In genomic region chr13:88822332-88822895, GRCm38 (mm10) we compare ENCODE assay signal across 7 mouse cellular contexts. TPM values are rescaled to one million over a fixed set of nuclear protein-coding genes. Genes with fewer than 3 reads are reported as not detected.
DNase-seq lines count a peak whose midpoint lies in the region; TF ChIP-seq lines count a peak whose summit lies in the region.

No protein-coding gene starts in this region.

- H3K36me3 ChIP-seq in forebrain, embryonic 10.5 days (replicated peaks), result no peaks in the 10 kb centered on the region
- no peaks in the 10 kb centered on the region for H3K36me3 ChIP-seq in limb, embryonic 10.5 days

- WGBS in lung, adult 2 months, result 19% methylated on average over 10 of the region's 10 CpGs
- WGBS in forebrain, embryonic 10.5 days, result under 1% methylated on average over 10 of the region's 10 CpGs
- WGBS in limb, embryonic 10.5 days, result 4% methylated on average over 10 of the region's 10 CpGs

- peak overlapping the region; percentile 82 for H3K4me3 ChIP-seq in lung, adult 2 months (replicated peaks; ENCODE audit: extremely low read depth, low read depth, low read length)
- peak overlapping the region; percentile 77 for H3K4me3 ChIP-seq in forebrain, embryonic 10.5 days
- peak overlapping the region; percentile 73 for H3K4me3 ChIP-seq in limb, embryonic 10.5 days

- DNase-seq in lung, adult 2 months, result no peak
- no peak for DNase-seq in lung, postnatal 25 days (ENCODE audit: low spot score)
- DNase-seq in forebrain, embryonic 10.5 days (ENCODE audit: extremely low spot score, low spot score), result peak; percentile 19
- DNase-seq in limb, embryonic 10.5 days (ENCODE audit: low spot score), result peak; percentile 40
- peak; percentile 22 for DNase-seq in retina, embryonic 14.5 days (ENCODE audit: low spot score)
- no peak for DNase-seq in thymus, postnatal 4 days
- DNase-seq in gastrocnemius, adult 8-10 months (ENCODE audit: low spot score in 2 of 2), result no peak

- no peaks in the 10 kb centered on the region for H3K4me1 ChIP-seq in lung, adult 2 months (ENCODE audit: control insufficient read depth, insufficient read depth, low read length)
- peaks cover 36% of the 10 kb centered on the region for H3K4me1 ChIP-seq in forebrain, embryonic 10.5 days
- peaks cover 19% of the 10 kb centered on the region for H3K4me1 ChIP-seq in limb, embryonic 10.5 days

- TF ChIP-seq CTCF in lung, adult 2 months (IDR thresholded peaks at IDR 0.05; ENCODE audit: insufficient read depth, low read length), result no peak

- peak overlapping the region; percentile 92 for H3K27ac ChIP-seq in forebrain, embryonic 10.5 days
- no peak overlapping the region for H3K27ac ChIP-seq in limb, embryonic 10.5 days

- no peak for TF ChIP-seq POLR2A in lung, adult 2 months (IDR thresholded peaks at IDR 0.05; ENCODE audit: borderline replicate concordance, extremely low read depth, low read depth, low read length)

- H3K27me3 ChIP-seq in forebrain, embryonic 10.5 days (ENCODE audit: poor library complexity, severe bottlenecking), result peaks cover 28% of the 10 kb centered on the region
- peaks cover 15% of the 10 kb centered on the region; the same call in 1 of the 2 replicates for H3K27me3 ChIP-seq in limb, embryonic 10.5 days (ENCODE audit: low read depth, poor library complexity, severe bottlenecking)

- H3K9me3 ChIP-seq in forebrain, embryonic 10.5 days, result no peaks in the 10 kb centered on the region
- H3K9me3 ChIP-seq in limb, embryonic 10.5 days (replicated peaks), result no peaks in the 10 kb centered on the region

RNA-seq across cellular contexts. Expression of gene Edil3, which starts 1.1 kb away (rescaled TPM):
- 2.7 and 3.8 TPM in 2 replicates for polyA plus RNA-seq in lung, adult 2 months (2012; rRNA removed)
- 10.4 and 11.3 TPM in 2 replicates for polyA plus RNA-seq in forebrain, embryonic 10.5 days (2016; fragmentation: Nextera tagmentation; extraction: Ambion mirVana)
- 3.1 and 5.9 TPM in 2 replicates for polyA plus RNA-seq in limb, embryonic 10.5 days (2016; fragmentation: Nextera tagmentation; extraction: Ambion mirVana)
- under 1 TPM; 0.35 to 0.74 (median 0.40) TPM for total RNA-seq in gastrocnemius, adult 8-10 months (2022)

Comparison
In these comparisons a context has a peak if more than half of its experiments do, and no peak if none do; other contexts are left out.
1. DNase-seq: peak in forebrain, embryonic 10.5 days (single experiment), limb, embryonic 10.5 days (single experiment) and retina, embryonic 14.5 days (single experiment); none in lung, adult 2 months (single experiment), lung, postnatal 25 days (single experiment), thymus, postnatal 4 days (single experiment) and gastrocnemius, adult 8-10 months (0 of 2).
2. Peak in every context shown above with its lines, with median percentiles within 50 percentile points of each other: H3K4me3 ChIP-seq.